Mouse (Mus musculus) spleen, adult 10 weeks (tissue): ENCODE results near the gene Klhl10. TPM values are rescaled to one million over a fixed set of nuclear protein-coding genes. Genes with fewer than 3 reads are reported as not detected.

Experiments used
- polyA plus RNA-seq: library from polyadenylated mRNA; stranded (reverse); fragments of 350-450 nt; fragmentation: Illumina TruSeq; extraction: RNeasy Lipid Tissue Mini Kit (QIAGEN cat#74804); gene quantifications from one replicate; pipeline ENCODE4 v1.2.3, GENCODE M21; 2015; ENCODE audit warnings: low replicate concordance; ENCODE audit not compliant: insufficient read depth

The Klhl10 gene
- polyA plus RNA-seq = 0.41 TPM

DNA sequence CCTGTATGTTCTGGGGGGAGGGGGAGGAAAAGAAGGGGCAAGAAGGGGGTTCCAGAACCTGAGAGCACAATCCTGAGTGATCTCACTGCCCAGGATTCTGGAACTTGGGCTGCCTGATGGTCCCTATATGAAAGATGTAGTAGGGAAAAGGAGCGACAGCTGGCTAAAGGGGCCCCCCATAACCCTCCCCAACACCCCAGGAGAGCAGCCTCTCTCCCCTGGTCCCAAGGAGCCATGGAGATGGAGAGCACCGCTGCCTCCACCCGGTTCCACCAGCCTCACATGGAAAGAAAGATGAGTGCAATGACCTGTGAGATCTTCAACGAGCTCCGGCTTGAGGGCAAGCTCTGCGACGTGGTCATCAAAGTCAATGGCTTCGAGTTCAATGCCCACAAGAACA is at the start of gene Klhl10, which contains the start of gene Nt5c3b:
Gene Klhl10 (plus strand): TSS at position 121 of the 400 bp plus-strand sequence.
Gene Nt5c3b (minus strand): TSS at position 12 of the 400 bp plus-strand sequence.

DNA sequence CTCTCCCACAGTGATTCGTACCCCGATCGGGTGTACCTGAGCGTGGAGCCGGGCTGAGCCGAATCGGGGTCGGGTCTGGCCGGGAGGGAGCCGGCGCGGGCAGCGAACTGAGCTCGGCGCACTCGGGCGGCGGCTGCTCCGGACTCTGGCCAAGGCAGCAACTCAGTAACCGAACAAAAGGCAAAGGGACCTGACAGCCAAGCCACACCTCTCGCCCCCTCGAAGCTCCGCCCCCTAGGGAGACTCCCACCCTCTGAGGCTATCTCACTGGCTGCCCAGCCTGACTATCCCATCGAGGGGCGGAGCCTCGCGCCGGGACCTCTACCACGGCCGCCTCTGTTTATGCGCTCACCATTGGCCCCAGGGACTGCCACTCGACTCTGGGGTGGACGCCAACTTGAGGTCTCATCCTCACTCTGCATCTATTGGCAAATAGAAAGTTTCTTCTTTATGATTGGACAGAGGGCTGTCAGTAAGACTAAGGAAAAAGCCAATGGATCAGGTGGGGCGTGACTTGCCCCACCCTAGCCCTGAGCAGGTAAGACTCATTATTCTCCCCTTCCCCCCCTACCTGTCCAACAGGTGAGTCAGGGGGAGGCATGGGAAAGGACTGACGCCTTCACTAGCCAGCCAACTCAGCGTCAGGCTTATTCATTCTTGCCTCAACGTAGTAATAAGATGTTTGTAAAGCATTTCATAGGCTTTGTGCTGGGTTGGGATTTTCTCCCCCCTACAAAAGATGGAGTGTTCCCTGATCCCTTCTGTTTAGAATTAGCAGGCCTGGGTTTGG is 43.9 kb upstream of the Klhl10 start, which contains the start of gene Jup:
Gene Jup (minus strand): TSS at position 164 of the 790 bp plus-strand sequence.

DNA sequence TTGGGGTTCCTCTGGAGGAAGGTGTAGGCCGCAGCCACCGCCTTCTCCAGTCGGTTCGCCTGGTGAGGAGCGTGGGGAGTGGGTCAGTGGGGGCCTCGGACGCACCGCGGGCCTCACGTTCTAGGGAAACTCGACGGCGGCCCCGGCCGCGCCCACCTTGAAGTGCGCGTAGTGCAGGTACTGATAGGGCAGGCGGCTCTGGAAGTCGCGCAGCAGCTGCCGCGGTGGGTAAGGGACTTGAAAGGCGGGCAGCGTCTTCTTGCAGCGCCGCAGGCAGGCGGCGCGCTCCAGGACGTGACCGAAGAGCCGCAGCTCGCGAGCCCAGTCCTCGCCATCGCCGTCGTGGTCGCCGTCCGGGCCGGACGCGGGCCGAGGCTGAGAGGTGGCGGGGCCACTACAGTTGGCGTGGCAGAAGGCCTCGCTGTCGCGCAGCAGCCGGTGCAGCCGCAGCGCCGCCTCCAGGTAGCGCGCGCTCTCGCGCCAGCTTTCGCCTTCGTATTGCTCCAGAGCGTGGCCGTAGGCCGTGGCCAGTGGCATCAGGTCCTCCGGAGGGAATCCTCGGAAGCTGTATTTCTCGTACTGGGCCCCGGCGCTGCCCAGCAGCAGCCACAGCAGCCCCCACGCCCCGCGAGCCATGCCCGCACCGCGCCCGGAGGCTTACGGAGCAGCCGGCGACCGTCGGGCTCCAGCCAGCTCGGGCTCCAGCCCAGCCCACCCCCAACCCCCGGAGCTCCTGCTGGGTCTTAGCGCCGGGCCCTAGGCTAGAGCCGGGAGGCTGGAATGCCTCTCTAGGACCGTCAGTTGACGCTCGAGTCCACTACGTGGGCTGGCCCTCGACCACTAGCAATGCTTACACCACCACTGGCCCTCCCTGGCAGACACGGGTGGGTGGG is 27.4 kb upstream of the Klhl10 start, which contains the start of gene P3h4:
Gene P3h4 (minus strand): TSS at position 816 of the 893 bp plus-strand sequence.

DNA sequence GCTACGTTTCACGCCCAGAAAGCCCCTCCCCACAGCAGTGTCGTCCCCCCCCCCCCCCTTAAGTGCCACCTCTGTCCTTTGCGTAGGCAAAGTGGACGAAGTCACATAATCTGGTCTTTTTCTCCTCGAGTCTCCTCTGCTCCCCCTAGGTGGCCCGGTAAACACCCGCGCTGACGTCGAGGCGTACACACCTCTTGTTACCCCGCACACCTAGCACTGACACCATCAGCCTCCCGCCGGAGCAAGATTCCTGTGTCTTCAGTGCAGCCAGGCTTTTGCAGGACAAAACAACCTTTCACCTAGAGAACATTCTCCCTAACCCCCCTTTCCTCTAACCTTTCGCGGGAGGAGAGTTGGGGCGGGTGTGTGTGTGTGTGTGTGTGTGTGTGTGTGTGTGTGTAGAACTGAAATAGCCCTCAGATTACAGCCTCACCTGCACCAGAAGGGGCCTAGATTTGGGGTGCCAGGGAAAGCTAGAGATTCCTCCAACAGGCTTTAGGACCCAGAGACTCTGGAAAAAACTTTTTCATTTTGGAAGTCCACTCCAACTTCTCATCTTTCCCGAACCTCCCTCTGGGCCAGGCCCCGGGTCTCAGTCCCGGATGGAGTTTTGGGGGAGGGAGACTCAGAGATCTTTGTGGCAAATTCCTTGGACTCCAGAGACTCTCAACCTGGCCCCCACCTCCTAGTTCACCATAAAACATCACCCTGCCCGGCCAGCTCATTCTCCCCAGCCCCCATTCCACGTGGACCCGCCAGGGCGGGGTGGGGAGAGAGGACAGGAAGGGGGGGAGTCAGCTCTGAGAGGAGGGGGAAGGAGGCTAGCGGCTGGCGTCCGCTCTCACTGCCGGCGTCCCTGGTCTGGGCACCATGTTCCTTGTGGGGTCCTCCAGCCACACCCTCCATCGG is 26.5 kb upstream of the Klhl10 start, which contains the start of gene Fkbp10:
Gene Fkbp10 (plus strand): TSS at position 784 of the 909 bp plus-strand sequence.

DNA sequence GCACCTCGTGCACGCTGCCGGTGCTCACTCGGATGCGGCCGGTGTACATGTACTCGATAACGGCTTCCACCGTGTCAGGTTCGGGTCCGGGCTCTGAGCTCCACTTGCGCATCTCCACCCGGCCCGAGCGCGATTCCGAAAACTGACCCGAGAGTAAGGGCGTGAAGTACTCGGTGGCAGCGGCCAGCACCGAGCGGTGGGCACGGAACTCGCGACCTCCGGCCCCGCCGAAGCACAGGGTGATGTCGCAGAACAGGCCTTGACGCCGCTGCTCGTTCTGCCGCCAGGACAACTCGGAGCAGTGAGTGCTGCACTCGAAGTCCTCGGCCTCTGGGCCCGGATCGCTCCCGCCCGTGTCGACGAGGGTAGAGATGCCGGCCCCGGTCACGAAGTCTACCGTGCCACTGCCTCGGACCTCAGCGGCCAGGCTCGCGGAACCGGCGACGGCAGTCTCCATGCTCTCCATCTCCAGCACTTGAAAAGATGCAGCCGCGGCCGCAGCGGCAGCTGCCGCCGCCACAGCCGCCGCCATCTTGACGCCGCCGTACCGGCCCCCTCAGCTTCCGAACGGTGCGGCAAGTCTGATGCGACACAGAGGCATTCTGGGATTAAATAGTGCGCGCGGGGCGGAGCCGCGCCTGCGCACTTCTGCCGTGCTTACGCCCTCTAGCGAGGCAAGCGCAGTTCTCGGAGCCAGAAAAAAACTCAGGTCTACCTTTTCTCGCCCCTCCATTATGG is 30.6 kb downstream of the Klhl10 start, which contains the start of gene Klhl11:
Gene Klhl11 (minus strand): TSS at position 545 of the 738 bp plus-strand sequence.

Other genes starting within 250 kb of the Klhl10 start
- gene Krt9, start 248.7 kb upstream of the Klhl10 start, polyA plus RNA-seq = not detected
- gene Krt14, start 234.4 kb upstream of the Klhl10 start, polyA plus RNA-seq = not detected
- not detected for gene Krt16, start 193.0 kb upstream of the Klhl10 start, polyA plus RNA-seq
- gene Krt17, start 180.9 kb upstream of the Klhl10 start, polyA plus RNA-seq = not detected
- not detected for gene Krt42, start 172.0 kb upstream of the Klhl10 start, polyA plus RNA-seq
- gene Eif1, start 122.0 kb upstream of the Klhl10 start, polyA plus RNA-seq = 1,360 TPM
- gene Gast, start 107.5 kb upstream of the Klhl10 start, polyA plus RNA-seq = not detected
- 28.3 TPM for gene Hap1, start 85.8 kb upstream of the Klhl10 start, polyA plus RNA-seq
- 19.0 TPM for gene Jup, start 44.2 kb upstream of the Klhl10 start, polyA plus RNA-seq
- gene P3h4, start 27.1 kb upstream of the Klhl10 start, polyA plus RNA-seq = 5.2 TPM
- gene Fkbp10, start 26.2 kb upstream of the Klhl10 start, polyA plus RNA-seq = 5.2 TPM
- 53.8 TPM for gene Nt5c3b, start 109 bp upstream of the Klhl10 start, polyA plus RNA-seq
- gene Klhl11, start 30.8 kb downstream of the Klhl10 start, polyA plus RNA-seq = 11.0 TPM
- gene Acly, start 86.1 kb downstream of the Klhl10 start, polyA plus RNA-seq = 92.7 TPM
- 0.15 TPM for gene Ttc25, start 103.7 kb downstream of the Klhl10 start, polyA plus RNA-seq
- gene Cnp, start 133.0 kb downstream of the Klhl10 start, polyA plus RNA-seq = 99.4 TPM
- 17.5 TPM for gene Nkiras2, start 177.3 kb downstream of the Klhl10 start, polyA plus RNA-seq
- 892 TPM for gene Dnajc7, start 178.3 kb downstream of the Klhl10 start, polyA plus RNA-seq